8 mouse cellular contexts compared by ENCODE assay signal in genomic region chr10:45546799-45547198, GRCm38 (mm10). TPM values are rescaled to one million over a fixed set of nuclear protein-coding genes. Genes with fewer than 3 reads are reported as not detected.
DNase-seq lines count a peak whose midpoint lies in the region; ATAC-seq and TF ChIP-seq lines count a peak whose summit lies in the region.

No protein-coding gene starts in this region.

- intact Hi-C loops in left cerebral cortex, postnatal 14 days (cut with DNase I) = no loop called here

- H3K4me2 ChIP-seq in intestine, embryonic 14.5 days (ENCODE audit: low read length) = no peak overlapping the region
- H3K4me2 ChIP-seq in intestine, embryonic 15.5 days (replicated peaks) = no peak overlapping the region
- no peak overlapping the region for H3K4me2 ChIP-seq in liver, embryonic 14.5 days (ENCODE audit: low read depth)

- TF ChIP-seq CTCF in liver, embryonic 14.5 days (IDR thresholded peaks at IDR 0.05; ENCODE audit: low read depth) = no peak

- no peak overlapping the region for H3K27ac ChIP-seq in intestine, embryonic 14.5 days (ENCODE audit: low read depth)
- H3K27ac ChIP-seq in intestine, embryonic 15.5 days = no peak overlapping the region
- no peak overlapping the region for H3K27ac ChIP-seq in liver, embryonic 14.5 days

- ATAC-seq in intestine, embryonic 14.5 days (replicated peaks; ENCODE audit: low FRiP score, low TSS enrichment, low read depth) = no peak
- ATAC-seq in intestine, embryonic 15.5 days = no peak
- peak; percentile 44; the same call in 1 of the 2 replicates for ATAC-seq in granulocyte monocyte progenitor cell, adult 5-6 weeks (replicated peaks; ENCODE audit: poor library complexity, severe bottlenecking)
- no peak for ATAC-seq in liver, embryonic 14.5 days (ENCODE audit: insufficient read depth)

- H3K4me3 ChIP-seq in intestine, embryonic 14.5 days (ENCODE audit: low read depth, low read length) = no peak overlapping the region
- no peak overlapping the region for H3K4me3 ChIP-seq in intestine, embryonic 15.5 days (replicated peaks)
- H3K4me3 ChIP-seq in liver, embryonic 14.5 days (ENCODE audit: insufficient read depth in 1 of 2, low read depth in 2 of 2, low read length in 2 of 2) = no peak overlapping the region

- no peak for TF ChIP-seq EP300 in liver, embryonic 14.5 days (IDR thresholded peaks at IDR 0.05; ENCODE audit: low read depth)

- no peaks in the 10 kb centered on the region for H3K36me3 ChIP-seq in intestine, embryonic 14.5 days (ENCODE audit: control insufficient read depth, insufficient read depth, low read length)
- no peaks in the 10 kb centered on the region for H3K36me3 ChIP-seq in intestine, embryonic 15.5 days
- H3K36me3 ChIP-seq in liver, embryonic 14.5 days (replicated peaks; ENCODE audit: control insufficient read depth, insufficient read depth, low read depth) = no peaks in the 10 kb centered on the region

- H3K9ac ChIP-seq in intestine, embryonic 14.5 days (ENCODE audit: low read length) = no peak overlapping the region
- H3K9ac ChIP-seq in intestine, embryonic 15.5 days = no peak overlapping the region
- no peak overlapping the region for H3K9ac ChIP-seq in liver, embryonic 14.5 days (replicated peaks)

- peak; percentile 87 for DNase-seq in intestine, embryonic 14.5 days (ENCODE audit: low spot score)
- peak; percentile 18 for DNase-seq in WW6 (ENCODE audit: low read depth, low spot score)
- DNase-seq in liver, embryonic 14.5 days (ENCODE audit: low read depth in 3 of 3, low spot score in 3 of 3) = peak; percentile 24 to 27 (median 25)
- DNase-seq in urinary bladder, postnatal 25 days (ENCODE audit: low spot score) = peak; percentile 24
- DNase-seq in frontal cortex, postnatal 10 days (ENCODE audit: low spot score in 2 of 2) = no peak
- DNase-seq in left cerebral cortex, postnatal 14 days (ENCODE audit: low spot score in 2 of 2) = no peak

- WGBS in intestine, embryonic 14.5 days = 43% methylated on average over 7 of the region's 7 CpGs
- 49% methylated on average over 7 of the region's 7 CpGs for WGBS in intestine, embryonic 15.5 days
- WGBS in liver, embryonic 14.5 days (ENCODE audit: insufficient replicate concordance) = 39% methylated on average over 7 of the region's 7 CpGs

- H3K4me1 ChIP-seq in intestine, embryonic 14.5 days (replicated peaks; ENCODE audit: control insufficient read depth, insufficient read depth, low read length) = no peaks in the 10 kb centered on the region
- no peaks in the 10 kb centered on the region for H3K4me1 ChIP-seq in intestine, embryonic 15.5 days (replicated peaks)
- H3K4me1 ChIP-seq in liver, embryonic 14.5 days (replicated peaks; ENCODE audit: control insufficient read depth in 2 of 2, insufficient read depth in 2 of 2, low read length in 1 of 2) = no peaks in the 10 kb centered on the region

- H3K27me3 ChIP-seq in intestine, embryonic 14.5 days (replicated peaks; ENCODE audit: control insufficient read depth, insufficient read depth, low read length) = no peaks in the 10 kb centered on the region
- no peaks in the 10 kb centered on the region for H3K27me3 ChIP-seq in intestine, embryonic 15.5 days (replicated peaks)
- no peaks in the 10 kb centered on the region for H3K27me3 ChIP-seq in liver, embryonic 14.5 days (ENCODE audit: control insufficient read depth, insufficient read depth, low read length)

- 0 out of 2 replicates have a peak, but pooled peaks cover 6% of the 10 kb centered on the region for H3K9me3 ChIP-seq in intestine, embryonic 14.5 days (ENCODE audit: control insufficient read depth, low read length)
- no peaks in the 10 kb centered on the region for H3K9me3 ChIP-seq in intestine, embryonic 15.5 days
- no peaks in the 10 kb centered on the region for H3K9me3 ChIP-seq in liver, embryonic 14.5 days (ENCODE audit: control insufficient read depth, low read length)

RNA-seq across cellular contexts. Expression of gene Hace1, which starts 30.8 kb away (rescaled TPM):
- 13.5 and 15.0 TPM in 2 replicates for polyA plus RNA-seq in intestine, embryonic 14.5 days (2014; fragmentation: Nextera tagmentation; extraction: Ambion mirVana)
- 12.4 and 15.5 TPM in 2 replicates for polyA plus RNA-seq in intestine, embryonic 15.5 days (2015; fragmentation: Nextera tagmentation; extraction: Ambion mirVana)
- 9.9 and 24.0 TPM in 2 replicates for total RNA-seq in granulocyte monocyte progenitor cell, adult 5-6 weeks (2014; fragmentation: Nextera tagmentation)
- total RNA-seq in granulocyte monocyte progenitor cell, adult 5-6 weeks (2017) = 10.3 and 11.7 TPM in 2 replicates
- 20.7 and 32.8 TPM in 2 replicates for polyA plus RNA-seq in liver, embryonic 14.5 days (2012; rRNA removed)
- polyA plus RNA-seq in liver, embryonic 14.5 days (2014; fragmentation: Nextera tagmentation; extraction: Ambion mirVana) = 46.3 and 51.1 TPM in 2 replicates
- total RNA-seq in left cerebral cortex, postnatal 14 days (2021) = 10 to 100 TPM; 37.1 to 37.9 TPM

Comparison
In these comparisons a context has a peak if more than half of its experiments do, and no peak if none do; other contexts are left out.
1. DNase-seq: peak in intestine, embryonic 14.5 days (single experiment), WW6 (single experiment), liver, embryonic 14.5 days (3 of 3) and urinary bladder, postnatal 25 days (single experiment); none in frontal cortex, postnatal 10 days (0 of 2) and left cerebral cortex, postnatal 14 days (0 of 2).